Mouse (Mus musculus) hindlimb bud, embryonic 11.5 days (tissue): Measurements from ENCODE around the gene Socs7.

ENCODE experiments used
- DNase-seq: peaks from one replicate; pipeline ENCODE4 v3.0.0-alpha.2; 2012; ENCODE audit warnings: low read depth, low spot score; ENCODE audit errors: extremely low spot score

The Socs7 gene

GRCm38 (mm10) chr11:97383764-97384163 lies 21.4 kb downstream of the Socs7 start:
- no peak for DNase-seq

- DNase-seq, result no peak
Measured at GRCm38 (mm10) chr11:97387811-97388210, 25.5 kb downstream of the Socs7 start.

GRCm38 (mm10) chr11:97389127-97389526 lies 26.8 kb downstream of the Socs7 start:
- no peak for DNase-seq

- DNase-seq, result no peak
Measured at GRCm38 (mm10) chr11:97393658-97394057, 31.3 kb downstream of the Socs7 start.

- DNase-seq, result no peak
Measured at GRCm38 (mm10) chr11:97394146-97394545, 31.8 kb downstream of the Socs7 start.

- no peak for DNase-seq
Measured at GRCm38 (mm10) chr11:97398506-97398905, 36.2 kb downstream of the Socs7 start.

- peak; percentile 72 for DNase-seq
Measured at GRCm38 (mm10) chr11:97399958-97400710, 37.8 kb downstream of the Socs7 start.

GRCm38 (mm10) chr11:97401082-97401481 lies 38.7 kb downstream of the Socs7 start:
- no peak for DNase-seq

GRCm38 (mm10) chr11:97401686-97402435 lies 39.5 kb downstream of the Socs7 start:
- DNase-seq, result no peak

GRCm38 (mm10) chr11:97402746-97403145 lies 40.4 kb downstream of the Socs7 start:
- no peak for DNase-seq

- DNase-seq, result no peak
Measured at GRCm38 (mm10) chr11:97403614-97404183, 41.3 kb downstream of the Socs7 start.

GRCm38 (mm10) chr11:97404184-97404760 lies 41.9 kb downstream of the Socs7 start:
- DNase-seq, result no peak

- no peak for DNase-seq
Measured at GRCm38 (mm10) chr11:97404761-97405190, 42.4 kb downstream of the Socs7 start.

GRCm38 (mm10) chr11:97406094-97406951 lies 44.0 kb downstream of the Socs7 start:
- no peak for DNase-seq

GRCm38 (mm10) chr11:97407456-97407855 lies 45.1 kb downstream of the Socs7 start:
- no peak for DNase-seq

- DNase-seq, result no peak
Measured at GRCm38 (mm10) chr11:97408171-97408570, 45.8 kb downstream of the Socs7 start.

GRCm38 (mm10) chr11:97410958-97411357 lies 48.6 kb downstream of the Socs7 start:
- DNase-seq, result no peak

- DNase-seq, result no peak
Measured at GRCm38 (mm10) chr11:97412117-97412516, 49.8 kb downstream of the Socs7 start.

GRCm38 (mm10) chr11:97412808-97413347 lies 50.5 kb downstream of the Socs7 start:
- DNase-seq, result no peak

GRCm38 (mm10) chr11:97415330-97415711 lies 53.0 kb downstream of the Socs7 start, which contains the start of gene Arhgap23:
Gene Arhgap23 (plus strand): TSS chr11:97415533.
- no peak for DNase-seq
